Mouse (Mus musculus): Measurements from ENCODE around the gene Ntrk3.

Ntrk3 gene

GRCm38 (mm10) chr7:78737614-78738210, at the start of gene Ntrk3:
Gene Ntrk3, minus strand, starts transcription at chr7:78738012.
- no peak for DNase-seq

GRCm38 (mm10) chr7:78785906-78786305, 48.1 kb upstream of the Ntrk3 start:
- no peak for DNase-seq

GRCm38 (mm10) chr7:78782639-78783581, 45.1 kb upstream of the Ntrk3 start, which contains the start of the genes Mrps11 and Mrpl46:
Gene Mrps11, plus strand, starts transcription at chr7:78783119.
Gene Mrpl46, minus strand, starts transcription at chr7:78783531.
- DNase-seq = peak; percentile 88

- DNase-seq = no peak
These were observed 40.9 kb upstream of the Ntrk3 start for GRCm38 (mm10) chr7:78778741-78779140.

- DNase-seq = no peak
These were observed 33.1 kb upstream of the Ntrk3 start for GRCm38 (mm10) chr7:78770936-78771335.

GRCm38 (mm10) chr7:78769075-78769652, 31.4 kb upstream of the Ntrk3 start:
- no peak for DNase-seq

GRCm38 (mm10) chr7:78767929-78768531, 30.2 kb upstream of the Ntrk3 start:
- no peak for DNase-seq

- peak; percentile 88 for DNase-seq
These were observed 28.3 kb upstream of the Ntrk3 start for GRCm38 (mm10) chr7:78766019-78766683.

- DNase-seq = no peak
These were observed 27.4 kb upstream of the Ntrk3 start for GRCm38 (mm10) chr7:78765215-78765631.

- DNase-seq = no peak
These were observed 26.0 kb upstream of the Ntrk3 start for GRCm38 (mm10) chr7:78763801-78764200.

GRCm38 (mm10) chr7:78754458-78755000, 16.7 kb upstream of the Ntrk3 start:
- no peak for DNase-seq

GRCm38 (mm10) chr7:78753752-78754457, 16.1 kb upstream of the Ntrk3 start:
- no peak for DNase-seq

- no peak for DNase-seq
These were observed 15.1 kb upstream of the Ntrk3 start for GRCm38 (mm10) chr7:78752961-78753360.

- no peak for DNase-seq
These were observed 6.0 kb upstream of the Ntrk3 start for GRCm38 (mm10) chr7:78743731-78744385.

- DNase-seq = no peak
These were observed 1.7 kb upstream of the Ntrk3 start for GRCm38 (mm10) chr7:78739351-78740000.

GRCm38 (mm10) chr7:78737196-78737595, 616 bp downstream of the Ntrk3 start:
- no peak for DNase-seq

GRCm38 (mm10) chr7:78731391-78731790, 6.4 kb downstream of the Ntrk3 start:
- DNase-seq = peak; percentile 80

GRCm38 (mm10) chr7:78724591-78724990, 13.2 kb downstream of the Ntrk3 start:
- no peak for DNase-seq

- DNase-seq = peak; percentile 42
These were observed 15.8 kb downstream of the Ntrk3 start for GRCm38 (mm10) chr7:78722051-78722450.

All from right cerebral cortex, adult 18-20 months (tissue).